ENCODE assay signal across 8 mouse cellular contexts in genomic region chr7:29281201-29282073, GRCm38 (mm10). TPM values are rescaled to one million over a fixed set of nuclear protein-coding genes. Genes with fewer than 3 reads are reported as not detected.
A peak's percentile ranks its signal among the peaks of the same experiment; 100 is the strongest.
DNase-seq lines count a peak whose midpoint lies in the region; ATAC-seq lines count a peak whose summit lies in the region.

Gene Spint2, minus strand, starts transcription at chr7:29281912.

- peak in 1 of 2 experiments; percentile 36 for DNase-seq in left cerebral cortex, adult 18-20 months (ENCODE audit: low spot score in 2 of 2)
- no peak for DNase-seq in left cerebral cortex, adult 9 months (ENCODE audit: low spot score in 2 of 2)
- DNase-seq in cerebellum, adult 9-10 months = peak; percentile 83
- DNase-seq in heart, embryonic 10.5 days (ENCODE audit: low spot score) = no peak
- peak; percentile 95 for DNase-seq in kidney, adult 9 months
- peak; percentile 60 for DNase-seq in neural tube, embryonic 10.5 days (ENCODE audit: extremely low spot score, low spot score)
- peak; percentile 89 for DNase-seq in testis, postnatal 14 days (ENCODE audit: low spot score)

- H3K4me2 ChIP-seq in liver, embryonic 12.5 days = peak within 1 kb of the TSS; percentile 96

- H3K27ac ChIP-seq in heart, embryonic 10.5 days = peak within 1 kb of the TSS; percentile 87
- H3K27ac ChIP-seq in liver, embryonic 12.5 days = no peak within 1 kb of the TSS

- peak within 1 kb of the TSS; percentile 66 for H3K4me3 ChIP-seq in heart, embryonic 10.5 days
- peak within 1 kb of the TSS; percentile 63 for H3K4me3 ChIP-seq in liver, embryonic 12.5 days

- peaks cover 71% of the 10 kb centered on the region for H3K27me3 ChIP-seq in heart, embryonic 10.5 days (ENCODE audit: insufficient read depth, poor library complexity, severe bottlenecking)
- H3K27me3 ChIP-seq in liver, embryonic 12.5 days (replicated peaks) = peaks cover 52% of the 10 kb centered on the region

- peaks cover 31% of the 10 kb centered on the region for H3K4me1 ChIP-seq in heart, embryonic 10.5 days
- H3K4me1 ChIP-seq in liver, embryonic 12.5 days = peaks cover 24% of the 10 kb centered on the region

- H3K9me3 ChIP-seq in heart, embryonic 10.5 days = no peaks in the 10 kb centered on the region
- no peaks in the 10 kb centered on the region for H3K9me3 ChIP-seq in liver, embryonic 12.5 days (replicated peaks)

- under 1% methylated on average over 80 of the region's 80 CpGs for WGBS in heart, embryonic 10.5 days
- 1% methylated on average over 80 of the region's 80 CpGs for WGBS in liver, embryonic 12.5 days (ENCODE audit: insufficient replicate concordance)

- peak; percentile 61 for ATAC-seq in liver, embryonic 12.5 days

- peak within 1 kb of the TSS; percentile 65 for H3K9ac ChIP-seq in liver, embryonic 12.5 days

- no peaks in the 10 kb centered on the region for H3K36me3 ChIP-seq in heart, embryonic 10.5 days
- H3K36me3 ChIP-seq in liver, embryonic 12.5 days = no peaks in the 10 kb centered on the region

RNA-seq across cellular contexts. Expression of gene Spint2, which starts in this region (rescaled TPM):
- 10 to 100 TPM; 27.6 to 33.5 TPM for total RNA-seq in left cerebral cortex, adult 18-20 months (2021)
- 32.4 and 63.4 TPM in 2 replicates for polyA plus RNA-seq in heart, embryonic 10.5 days (2016; fragmentation: Nextera tagmentation; extraction: Ambion mirVana)
- 25.9 and 28.4 TPM in 2 replicates for polyA plus RNA-seq in liver, embryonic 12.5 days (2016; fragmentation: Nextera tagmentation; extraction: Ambion mirVana)

Comparison
In these comparisons a context has a peak if more than half of its experiments do, and no peak if none do; other contexts are left out.
1. DNase-seq: peak in cerebellum, adult 9-10 months (single experiment), kidney, adult 9 months (single experiment), neural tube, embryonic 10.5 days (single experiment) and testis, postnatal 14 days (single experiment); none in left cerebral cortex, adult 9 months (0 of 2) and heart, embryonic 10.5 days (single experiment).